Mouse (Mus musculus) megakaryocyte, embryonic 14.5 days (primary cell): Measurements from ENCODE around the gene Gm20517.

Source experiments
- FLI1 ChIP-seq: IDR thresholded peaks from 2 replicates; pipeline ENCODE4 v1.6.1; 2012; ENCODE audit warnings: low read length, inconsistent platforms, mixed read lengths
- GATA1 ChIP-seq: IDR thresholded peaks from 3 replicates; pipeline ENCODE4 v1.6.1; 2012; ENCODE audit warnings: mixed read lengths, low read length, inconsistent platforms, borderline replicate concordance

- TF ChIP-seq FLI1: no peak
- no peak for TF ChIP-seq GATA1
Observed at GRCm38 (mm10) chr17:47678702-47679101, 67.3 kb downstream of the Gm20517 start.
